Mouse (Mus musculus) stomach, postnatal 0 days (tissue): ENCODE measurements around the gene Milr1.

Source experiments
- CTCF ChIP-seq: IDR thresholded peaks from 2 replicates; pipeline ENCODE4 v1.5.1; 2016; ENCODE audit warnings: antibody characterized with exemption, low read depth, mild to moderate bottlenecking, moderate library complexity
- EP300 ChIP-seq: optimal IDR thresholded peaks from 2 replicates; pipeline ENCODE3; 2016; ENCODE audit warnings: antibody characterized with exemption

GRCm38 (mm10) chr11:106729656-106730055, 21.4 kb upstream of the Milr1 start:
- TF ChIP-seq CTCF = no peak
- no peak for TF ChIP-seq EP300
